Mouse (Mus musculus) neural tube, embryonic 10.5 days (tissue): ENCODE measurements around the gene Fbf1.

Source experiments
- DNase-seq: peaks from one replicate; pipeline ENCODE4 v3.0.0-alpha.2; 2017; ENCODE audit warnings: low spot score; ENCODE audit errors: extremely low spot score

Fbf1 gene

DNA sequence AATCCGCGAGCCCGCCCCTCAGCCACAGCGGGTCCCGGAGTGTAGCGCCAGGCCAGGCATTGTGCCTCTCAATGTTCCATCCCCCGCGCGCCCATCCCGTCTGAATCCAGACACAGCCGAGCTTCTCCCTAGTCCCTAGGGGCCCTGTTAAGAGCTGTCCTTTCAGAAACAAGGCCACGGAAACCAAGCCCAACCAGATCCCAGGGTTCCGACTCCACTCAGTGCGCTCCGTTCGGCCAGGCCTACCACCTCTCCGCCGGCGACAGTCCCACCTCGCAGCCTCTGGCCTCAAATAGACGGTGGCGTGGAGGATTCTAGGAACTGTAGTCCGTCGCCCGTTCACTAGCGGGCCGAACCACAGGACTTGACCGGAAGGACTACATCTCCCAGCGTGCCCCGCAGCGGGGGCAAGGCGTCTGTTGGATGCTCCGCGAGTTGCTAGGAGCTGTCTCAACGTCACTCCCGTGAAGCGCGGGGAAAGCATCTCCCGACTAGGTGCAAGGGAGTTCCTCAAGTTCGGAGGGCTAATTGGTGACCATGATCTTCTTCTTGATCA is at the start of gene Fbf1:
Gene Fbf1, minus strand, starts transcription at position 283 of the 556 bp plus-strand sequence.
- DNase-seq: peak; percentile 95

GRCm38 (mm10) chr11:116216549-116216948 is 48.6 kb upstream of the Fbf1 start:
- DNase-seq: no peak

- no peak for DNase-seq
Observed at GRCm38 (mm10) chr11:116215991-116216390, 48.0 kb upstream of the Fbf1 start.

GRCm38 (mm10) chr11:116215181-116215580 is 47.2 kb upstream of the Fbf1 start:
- DNase-seq: no peak

DNA sequence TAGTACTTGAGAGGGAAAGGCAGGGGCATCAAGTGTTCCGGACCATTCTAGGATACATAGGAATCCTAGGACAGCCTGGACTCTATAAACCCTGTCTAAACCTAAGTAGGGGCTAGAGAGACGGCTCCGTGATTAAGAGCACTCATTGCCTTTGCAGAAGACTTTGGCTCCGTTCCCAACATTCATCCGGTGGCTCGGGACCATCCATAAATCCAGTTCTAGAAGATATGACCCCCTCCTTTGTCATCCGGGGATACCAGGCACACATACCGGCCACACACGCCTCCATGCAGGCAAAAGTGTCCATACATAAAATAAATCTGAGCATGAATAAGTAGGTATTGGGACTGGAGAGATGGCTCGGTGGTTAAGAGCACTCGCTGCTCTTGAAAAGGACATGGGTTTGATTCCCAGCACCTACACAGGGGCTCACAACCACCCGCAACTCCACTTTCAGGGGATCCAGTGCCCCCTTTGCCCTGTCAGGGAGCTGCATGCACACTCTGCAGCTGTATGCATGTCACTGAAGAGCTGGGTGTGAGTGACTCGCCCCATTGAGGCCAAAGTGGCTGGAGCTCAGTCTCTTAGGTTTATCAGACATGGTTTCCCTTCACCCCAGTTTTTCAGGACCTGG is 46.0 kb upstream of the Fbf1 start:
- no peak for DNase-seq

GRCm38 (mm10) chr11:116212847-116213246 is 44.9 kb upstream of the Fbf1 start:
- DNase-seq: no peak

GRCm38 (mm10) chr11:116210696-116211095 is 42.7 kb upstream of the Fbf1 start:
- no peak for DNase-seq

DNA sequence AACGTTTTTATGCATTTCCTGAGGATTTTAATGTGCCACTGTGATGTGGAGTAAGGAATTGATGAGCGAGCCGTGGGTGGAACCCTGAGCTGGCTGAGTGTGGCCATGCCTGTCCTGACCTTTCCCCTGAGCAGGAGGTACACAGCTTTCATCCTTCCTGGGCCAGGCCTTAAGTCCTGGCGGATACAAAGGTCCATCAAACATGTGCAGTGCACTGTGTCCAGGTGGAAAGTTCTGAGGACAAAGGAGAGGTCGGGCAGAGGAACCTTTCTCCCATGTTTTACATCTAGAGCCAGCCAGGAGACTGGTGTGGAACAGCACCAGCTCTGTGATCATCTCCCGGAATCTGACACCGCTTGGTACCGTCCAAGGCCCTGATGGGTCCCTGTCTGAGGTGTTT is 41.3 kb upstream of the Fbf1 start:
- no peak for DNase-seq

GRCm38 (mm10) chr11:116208660-116209059 is 40.7 kb upstream of the Fbf1 start:
- DNase-seq: no peak

GRCm38 (mm10) chr11:116206678-116207077 is 38.7 kb upstream of the Fbf1 start:
- no peak for DNase-seq

DNA sequence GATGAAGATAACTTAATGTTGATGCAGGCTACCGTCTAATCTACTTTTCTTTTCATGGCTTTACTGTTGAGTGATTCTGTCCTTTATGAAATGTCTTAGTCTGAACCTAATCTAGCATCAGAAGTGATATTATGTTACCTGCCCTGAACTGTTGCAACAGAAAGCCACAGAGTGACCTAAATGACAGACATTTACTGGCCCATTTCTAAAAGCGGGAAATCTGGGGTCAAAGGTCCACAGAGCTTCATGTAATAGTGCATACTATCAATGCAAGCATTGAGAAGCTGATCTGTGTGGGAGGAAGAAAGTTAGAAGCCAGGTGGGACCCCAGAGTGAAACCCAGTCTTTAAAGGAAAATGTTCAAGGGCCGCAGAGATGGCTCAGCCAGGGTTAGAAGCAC is 35.2 kb upstream of the Fbf1 start:
- no peak for DNase-seq

DNA sequence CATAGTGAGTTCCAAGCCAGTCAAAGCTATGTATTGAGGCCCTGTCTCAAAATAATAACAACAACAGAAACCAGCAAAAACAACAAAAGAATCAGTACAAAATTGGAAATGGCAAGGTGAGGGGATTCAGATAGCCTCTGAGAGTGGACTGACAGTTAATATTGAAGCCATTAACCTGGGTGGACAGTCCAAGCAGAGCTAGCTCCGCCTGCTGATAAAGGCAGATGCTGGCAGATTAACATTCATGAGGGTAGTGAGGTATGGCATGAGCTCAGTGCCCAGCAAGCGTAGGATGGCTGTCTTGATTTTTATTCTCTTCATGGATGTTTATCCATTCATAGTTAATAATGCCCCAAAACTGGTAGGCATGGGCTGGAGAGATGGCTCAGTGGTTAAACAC is 33.2 kb upstream of the Fbf1 start:
- DNase-seq: no peak

GRCm38 (mm10) chr11:116198639-116199531 is 30.9 kb upstream of the Fbf1 start, which contains the start of the genes Ten1 and Acox1:
Gene Ten1 (plus strand): TSS chr11:116198855.
Gene Acox1 (minus strand): TSS chr11:116199045.
- DNase-seq: peak; percentile 99

DNA sequence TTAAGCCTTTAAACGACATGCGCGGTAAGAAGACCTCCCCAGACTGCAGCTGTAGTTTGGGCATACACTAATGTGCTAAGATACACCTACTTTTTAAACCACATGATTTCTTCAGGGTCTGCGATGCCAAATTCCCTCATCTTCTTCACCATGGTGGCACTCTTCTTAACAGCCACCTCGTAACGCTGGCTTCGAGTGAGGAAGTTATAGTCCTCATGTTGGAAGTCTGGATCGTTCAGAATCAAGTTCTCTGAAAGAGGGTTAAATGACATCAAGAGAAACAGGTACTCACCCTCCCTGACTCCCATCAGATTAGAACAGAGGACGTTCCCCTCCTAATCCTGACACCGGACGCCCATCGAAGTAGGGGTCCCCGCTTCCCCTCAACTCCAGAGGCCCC is 30.2 kb upstream of the Fbf1 start:
- DNase-seq: no peak

GRCm38 (mm10) chr11:116197584-116197906 is 29.6 kb upstream of the Fbf1 start:
- no peak for DNase-seq

DNA sequence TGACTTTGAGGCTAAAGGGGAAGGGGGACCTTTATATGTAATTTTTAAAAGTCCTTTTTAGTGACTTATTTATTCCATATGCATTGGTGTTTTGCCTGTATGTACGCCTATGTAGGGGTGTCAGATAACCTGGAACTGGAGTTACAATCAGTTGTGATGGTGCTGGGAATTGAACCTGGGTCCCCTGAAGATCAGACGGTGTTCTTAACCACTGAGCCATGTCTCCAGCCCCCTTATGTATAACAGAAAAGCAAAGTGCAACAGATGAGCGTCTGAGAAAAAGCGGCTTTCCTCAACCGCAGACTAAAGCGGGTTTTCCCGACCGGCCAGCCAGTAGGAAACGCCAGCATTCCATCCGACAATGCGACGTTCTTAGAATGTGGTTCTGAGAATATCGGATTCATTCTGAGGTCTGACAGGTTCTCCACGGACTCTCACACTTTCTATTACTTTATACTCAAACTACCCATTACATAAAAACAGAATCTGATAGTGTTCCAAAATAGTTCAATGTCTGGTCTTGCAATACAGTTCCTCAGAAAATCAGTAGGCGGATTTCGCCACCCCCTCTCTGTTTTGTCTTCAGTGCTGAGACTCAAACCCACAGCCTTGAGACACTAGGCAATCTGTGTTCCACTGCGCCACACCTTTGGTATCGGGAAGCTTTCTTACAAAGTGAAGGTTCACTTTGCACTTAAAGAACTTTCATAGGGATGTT is 29.1 kb upstream of the Fbf1 start:
- no peak for DNase-seq

DNA sequence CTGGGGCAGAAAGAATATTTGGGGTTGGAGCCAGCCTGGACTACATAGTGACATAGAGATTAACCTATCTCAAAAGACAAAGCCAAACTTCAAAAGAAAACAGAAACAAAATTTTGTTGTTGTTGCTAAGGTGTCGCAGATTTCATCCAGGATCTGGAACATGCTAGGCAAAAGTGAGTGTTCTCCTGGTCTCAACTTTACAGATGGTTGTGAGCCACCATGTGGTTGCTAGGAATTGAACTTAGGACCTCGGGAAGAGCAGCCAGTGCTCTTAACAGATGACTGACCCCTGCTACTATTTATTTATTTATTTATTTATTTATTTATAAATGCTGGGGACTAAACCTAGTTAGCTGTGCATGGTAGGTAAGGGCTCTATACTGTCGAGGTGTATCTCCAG is 28.4 kb upstream of the Fbf1 start:
- no peak for DNase-seq

- no peak for DNase-seq
Observed at GRCm38 (mm10) chr11:116195252-116195651, 27.3 kb upstream of the Fbf1 start.

DNA sequence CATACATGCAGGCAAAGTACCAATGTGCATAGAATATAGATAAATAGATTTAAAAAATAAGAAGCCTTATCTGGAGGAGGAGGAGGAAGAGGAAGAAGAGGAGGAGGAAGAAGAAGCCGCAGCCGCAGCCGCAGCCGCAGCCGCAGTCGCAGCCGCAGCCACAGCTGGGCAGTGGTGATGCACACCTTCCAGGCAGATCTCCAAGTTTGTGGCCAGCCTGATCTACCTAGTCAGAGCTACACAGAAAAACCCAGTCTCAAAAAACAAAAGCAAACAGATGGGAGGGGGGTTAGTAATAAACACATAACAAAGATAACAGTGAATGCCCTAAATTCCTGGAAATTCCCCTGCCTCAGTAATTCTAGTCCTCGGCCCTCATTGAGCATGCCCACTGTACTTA is 26.7 kb upstream of the Fbf1 start:
- DNase-seq: no peak

- DNase-seq: no peak
Observed at GRCm38 (mm10) chr11:116187226-116187930, 19.4 kb upstream of the Fbf1 start.

- no peak for DNase-seq
Observed at GRCm38 (mm10) chr11:116186360-116186759, 18.4 kb upstream of the Fbf1 start.
